Mouse (Mus musculus) embryonic facial prominence, embryonic 14.5 days (tissue): ENCODE measurements around the gene Rpusd1. TPM values are rescaled to one million over a fixed set of nuclear protein-coding genes. Genes with fewer than 3 reads are reported as not detected.

ENCODE experiments used
- ATAC-seq: fragments of 200-750 bp; cut with Nextera tagmentation; 2 replicates; pipeline ENCODE4 v1.8.0; 2017; ENCODE audit warnings: low read depth, moderate number of reproducible peaks, moderate TSS enrichment
- DNase-seq: peaks from one replicate; pipeline ENCODE4 v3.0.0-alpha.2; 2015; ENCODE audit warnings: low spot score
- H3K27ac ChIP-seq: fragments of 300-500 bp; sonication (generic); replicated peaks from 2 replicates; pipeline ENCODE4 v1.5.1; 2014; ENCODE audit warnings: low read depth, mild to moderate bottlenecking, low read length, moderate library complexity
- H3K27me3 ChIP-seq: fragments of 300-500 bp; sonication (generic); replicated peaks from 2 replicates; pipeline ENCODE4 v1.6.1; 2014; ENCODE audit warnings: low read length; ENCODE audit not compliant: control insufficient read depth, insufficient read depth
- H3K36me3 ChIP-seq: fragments of 300-500 bp; sonication (generic); 2 replicates; pipeline ENCODE4 v1.6.1; 2014; ENCODE audit warnings: low read length, mixed read lengths; ENCODE audit not compliant: control insufficient read depth, insufficient read depth
- H3K4me1 ChIP-seq: fragments of 300-500 bp; sonication (generic); 2 replicates; pipeline ENCODE4 v1.6.1; 2014; ENCODE audit warnings: antibody characterized with exemption, low read length; ENCODE audit not compliant: control insufficient read depth, insufficient read depth
- H3K4me2 ChIP-seq: fragments of 300-500 bp; sonication (generic); 2 replicates; pipeline ENCODE4 v1.6.1; 2014; ENCODE audit warnings: low read depth, mild to moderate bottlenecking, low read length, moderate library complexity, mixed read lengths
- H3K4me3 ChIP-seq: fragments of 300-500 bp; sonication (generic); 2 replicates; pipeline ENCODE4 v1.5.1; 2014; ENCODE audit warnings: low read depth, mild to moderate bottlenecking, low read length
- H3K9ac ChIP-seq: fragments of 300-500 bp; sonication (generic); 2 replicates; pipeline ENCODE4 v1.6.1; 2014; ENCODE audit warnings: low read depth, mild to moderate bottlenecking, low read length, moderate library complexity, mixed read lengths
- H3K9me3 ChIP-seq: fragments of 300-500 bp; sonication (generic); 2 replicates; pipeline ENCODE4 v1.6.1; 2016; ENCODE audit warnings: low read length; ENCODE audit not compliant: control insufficient read depth
- WGBS: fragments of 180-500 bp; shearing (Covaris S2); extraction: QIAGEN DNeasy Blood & Tissue Kit; methylation state at CpG from one replicate; pipeline ENCODE4 v1.1.7; 2014; 5-methylcytosine and 5-hydroxymethylcytosine counted together
- polyA plus RNA-seq: library from polyadenylated mRNA; unstranded; fragments of >200 nt; fragmentation: Nextera tagmentation; extraction: Ambion mirVana; gene quantifications from 2 replicates; pipeline ENCODE4 v1.2.1, GENCODE M21; 2014

Gene Rpusd1
- polyA plus RNA-seq, 1 experiment from 2014 or later, result 19.5 TPM

- no peaks in the 10 kb centered on the region for H3K27me3 ChIP-seq
- no peaks in the 10 kb centered on the region for H3K36me3 ChIP-seq
- H3K27ac ChIP-seq, result no peak overlapping the region
- no peak for DNase-seq
- WGBS, result 58% methylated on average over 9 of the region's 9 CpGs
- no peak overlapping the region for H3K4me2 ChIP-seq
- no peak overlapping the region for H3K9ac ChIP-seq
- H3K9me3 ChIP-seq, result no peaks in the 10 kb centered on the region
- no peaks in the 10 kb centered on the region for H3K4me1 ChIP-seq
- H3K4me3 ChIP-seq, result no peak overlapping the region
- ATAC-seq, result no peak
Observed at GRCm38 (mm10) chr17:25700863-25701496, 26.5 kb upstream of the Rpusd1 start.

- ATAC-seq (no peak), DNase-seq (no peak)
- no peak overlapping the region for H3K27ac ChIP-seq
- H3K4me3 ChIP-seq, result no peak overlapping the region
- peaks cover 2% of the 10 kb centered on the region; the same call in 1 of the 2 replicates for H3K27me3 ChIP-seq
- no peak overlapping the region for H3K9ac ChIP-seq
- H3K9me3 ChIP-seq, result no peaks in the 10 kb centered on the region
- no peaks in the 10 kb centered on the region for H3K36me3 ChIP-seq
- no peak overlapping the region for H3K4me2 ChIP-seq
- no peaks in the 10 kb centered on the region for H3K4me1 ChIP-seq
- 88% methylated on average over 2 of the region's 2 CpGs for WGBS
Observed at GRCm38 (mm10) chr17:25709994-25710393, 17.5 kb upstream of the Rpusd1 start.

- no peak overlapping the region for H3K4me2 ChIP-seq
- 76% methylated on average over 4 of the region's 4 CpGs for WGBS
- H3K4me1 ChIP-seq, result no peaks in the 10 kb centered on the region
- no peaks in the 10 kb centered on the region for H3K36me3 ChIP-seq
- no peak for DNase-seq
- H3K27me3 ChIP-seq, result peaks cover 10% of the 10 kb centered on the region
- ATAC-seq, result no peak
- H3K9me3 ChIP-seq, result no peaks in the 10 kb centered on the region
- no peak overlapping the region for H3K4me3 ChIP-seq
- H3K9ac ChIP-seq, result no peak overlapping the region
- no peak overlapping the region for H3K27ac ChIP-seq
Observed at GRCm38 (mm10) chr17:25711136-25711535, 16.3 kb upstream of the Rpusd1 start.

GRCm38 (mm10) chr17:25715627-25716026 lies 11.8 kb upstream of the Rpusd1 start:
- Histone ChIP-seq H3K4me2 (no peak overlapping the region), H3K4me1 (no peaks in the 10 kb centered on the region), H3K36me3 (peaks cover 4% of the 10 kb centered on the region), H3K9me3 (no peaks in the 10 kb centered on the region), H3K27me3 (peaks cover 31% of the 10 kb centered on the region), H3K27ac (no peak overlapping the region), H3K4me3 (no peak overlapping the region), H3K9ac (no peak overlapping the region)
- WGBS, result 61% methylated on average over 3 of the region's 3 CpGs
- DNase-seq (no peak), ATAC-seq (no peak)

GRCm38 (mm10) chr17:25716130-25716529 lies 11.3 kb upstream of the Rpusd1 start:
- H3K27ac ChIP-seq, result no peak overlapping the region
- H3K36me3 ChIP-seq, result peaks cover 7% of the 10 kb centered on the region
- ATAC-seq (no peak), DNase-seq (peak; percentile 39)
- 3% methylated on average over 6 of the region's 6 CpGs for WGBS
- H3K4me3 ChIP-seq, result no peak overlapping the region
- no peak overlapping the region for H3K4me2 ChIP-seq
- H3K4me1 ChIP-seq, result no peaks in the 10 kb centered on the region
- H3K9ac ChIP-seq, result no peak overlapping the region
- no peaks in the 10 kb centered on the region for H3K9me3 ChIP-seq
- peaks cover 31% of the 10 kb centered on the region for H3K27me3 ChIP-seq

- ATAC-seq (0 out of 2 replicates have a peak, but pooled peaks have one; percentile 28), DNase-seq (no peak)
- Histone ChIP-seq H3K9ac (peak within 1 kb of the TSS; percentile 61), H3K27ac (no peak within 1 kb of the TSS), H3K4me3 (peak within 1 kb of the TSS; percentile 41), H3K9me3 (no peaks in the 10 kb centered on the region), H3K4me1 (no peaks in the 10 kb centered on the region), H3K36me3 (peaks cover 12% of the 10 kb centered on the region), H3K4me2 (peak within 1 kb of the TSS; percentile 81), H3K27me3 (peaks cover 31% of the 10 kb centered on the region)
- 2% methylated on average over 22 of the region's 45 CpGs for WGBS
Observed at GRCm38 (mm10) chr17:25716711-25717637, 10.5 kb upstream of the Rpusd1 start, which contains the start of gene Gng13. Gng13 (plus strand) TSS chr17:25717171.

GRCm38 (mm10) chr17:25717691-25718090 lies 9.8 kb upstream of the Rpusd1 start:
- H3K4me3 ChIP-seq, result peak overlapping the region; percentile 41
- no peak overlapping the region for H3K27ac ChIP-seq
- peak overlapping the region; percentile 81 for H3K4me2 ChIP-seq
- 12% methylated on average over 6 of the region's 6 CpGs for WGBS
- H3K4me1 ChIP-seq, result no peaks in the 10 kb centered on the region
- H3K9ac ChIP-seq, result peak overlapping the region; percentile 61
- H3K9me3 ChIP-seq, result no peaks in the 10 kb centered on the region
- H3K27me3 ChIP-seq, result peaks cover 31% of the 10 kb centered on the region
- ATAC-seq (0 out of 2 replicates have a peak, but pooled peaks have one; percentile 12), DNase-seq (no peak)
- peaks cover 16% of the 10 kb centered on the region for H3K36me3 ChIP-seq

- ATAC-seq (no peak), DNase-seq (no peak)
- WGBS, result 87% methylated on average over 5 of the region's 5 CpGs
Observed at GRCm38 (mm10) chr17:25721476-25721875, 6.0 kb upstream of the Rpusd1 start.

More at GRCm38 (mm10) chr17:25721476-25721875, 6.0 kb upstream of the Rpusd1 start:
- Histone ChIP-seq H3K4me3 (no peak overlapping the region), H3K9me3 (no peaks in the 10 kb centered on the region), H3K27me3 (peaks cover 18% of the 10 kb centered on the region), H3K36me3 (peaks cover 16% of the 10 kb centered on the region), H3K4me2 (no peak overlapping the region), H3K27ac (no peak overlapping the region), H3K9ac (no peak overlapping the region), H3K4me1 (peaks cover 3% of the 10 kb centered on the region; the same call in 1 of the 2 replicates)
